Mouse (Mus musculus) granulocyte monocyte progenitor cell, adult 5-6 weeks (primary cell): Measurements from ENCODE around the gene Gm9376. TPM values are rescaled to one million over a fixed set of nuclear protein-coding genes. Genes with fewer than 3 reads are reported as not detected.
A peak's percentile ranks its signal among the peaks of the same experiment; 100 is the strongest.

Experiments
- ATAC-seq: replicated peaks from 2 replicates; pipeline ENCODE4 v1.8.0; 2016; ENCODE audit warnings: mild to moderate bottlenecking, moderate TSS enrichment, inconsistent platforms; ENCODE audit not compliant: poor library complexity, severe bottlenecking
- total RNA-seq, 2 experiments: library from RNA; stranded (forward) in 1 of 2; stranded (reverse) in 1 of 2; fragments of 200-712, 200-1000 nt in 1 of 2; fragments of >200 nt in 1 of 2; fragmentation: Nextera tagmentation in 1 of 2; gene quantifications; 2 replicates each; pipeline ENCODE4 v1.2.3; 2014 to 2017

Gene Gm9376
- total RNA-seq, 2 experiments from 2014 or later, result not detected

GRCm38 (mm10) chr14:118277704-118278498 lies 11.1 kb downstream of the Gm9376 start:
- no peak for ATAC-seq

GRCm38 (mm10) chr14:118282272-118282671 lies 15.5 kb downstream of the Gm9376 start:
- ATAC-seq, result peak; percentile 70

- ATAC-seq, result no peak
Observed at GRCm38 (mm10) chr14:118282917-118283316, 16.2 kb downstream of the Gm9376 start.

GRCm38 (mm10) chr14:118286096-118286495 lies 19.3 kb downstream of the Gm9376 start:
- no peak for ATAC-seq

- ATAC-seq, result 0 out of 2 replicates have a peak, but pooled peaks have one; percentile 25
Observed at GRCm38 (mm10) chr14:118289133-118289532, 22.4 kb downstream of the Gm9376 start.

- peak; percentile 88 for ATAC-seq
Observed at GRCm38 (mm10) chr14:118290009-118290408, 23.2 kb downstream of the Gm9376 start.

- ATAC-seq, result no peak
Observed at GRCm38 (mm10) chr14:118302606-118303005, 35.8 kb downstream of the Gm9376 start.

GRCm38 (mm10) chr14:118304560-118304959 lies 37.8 kb downstream of the Gm9376 start:
- no peak for ATAC-seq

GRCm38 (mm10) chr14:118305951-118306350 lies 39.2 kb downstream of the Gm9376 start:
- no peak for ATAC-seq

GRCm38 (mm10) chr14:118307060-118307459 lies 40.3 kb downstream of the Gm9376 start:
- ATAC-seq, result no peak

- no peak for ATAC-seq
Observed at GRCm38 (mm10) chr14:118311703-118312102, 44.9 kb downstream of the Gm9376 start.

- ATAC-seq, result no peak
Observed at GRCm38 (mm10) chr14:118312664-118313063, 45.9 kb downstream of the Gm9376 start.

GRCm38 (mm10) chr14:118313931-118314330 lies 47.2 kb downstream of the Gm9376 start:
- ATAC-seq, result no peak

GRCm38 (mm10) chr14:118317260-118317659 lies 50.5 kb downstream of the Gm9376 start:
- ATAC-seq, result no peak

Other genes starting within 250 kb of the Gm9376 start
- gene Dct, start 214.7 kb upstream of the Gm9376 start, total RNA-seq (2014; fragmentation: Nextera tagmentation), result not detected in 2 replicates
- gene Dct, start 214.7 kb upstream of the Gm9376 start, total RNA-seq (2017), result not detected in 2 replicates
- 14.2 and 34.4 TPM in 2 replicates for gene Tgds, start 134.2 kb upstream of the Gm9376 start, total RNA-seq (2014; fragmentation: Nextera tagmentation)
- 18.0 and 31.4 TPM in 2 replicates for gene Tgds, start 134.2 kb upstream of the Gm9376 start, total RNA-seq (2017)
- gene Gpr180, start 129.8 kb upstream of the Gm9376 start, total RNA-seq (2014; fragmentation: Nextera tagmentation), result 15.0 and 29.7 TPM in 2 replicates
- 10.3 and 12.7 TPM in 2 replicates for gene Gpr180, start 129.8 kb upstream of the Gm9376 start, total RNA-seq (2017)
- gene Sox21, start 29.9 kb upstream of the Gm9376 start, total RNA-seq (2014; fragmentation: Nextera tagmentation), result not detected in 2 replicates
- not detected in 2 replicates for gene Sox21, start 29.9 kb upstream of the Gm9376 start, total RNA-seq (2017)